Mouse (Mus musculus) lung, postnatal 4 days (tissue): ENCODE data around the gene Nek7.

Source experiments
- DNase-seq, 2 experiments: peaks; one replicate each; pipeline ENCODE4 v3.0.0; 2021

Gene Nek7

DNA sequence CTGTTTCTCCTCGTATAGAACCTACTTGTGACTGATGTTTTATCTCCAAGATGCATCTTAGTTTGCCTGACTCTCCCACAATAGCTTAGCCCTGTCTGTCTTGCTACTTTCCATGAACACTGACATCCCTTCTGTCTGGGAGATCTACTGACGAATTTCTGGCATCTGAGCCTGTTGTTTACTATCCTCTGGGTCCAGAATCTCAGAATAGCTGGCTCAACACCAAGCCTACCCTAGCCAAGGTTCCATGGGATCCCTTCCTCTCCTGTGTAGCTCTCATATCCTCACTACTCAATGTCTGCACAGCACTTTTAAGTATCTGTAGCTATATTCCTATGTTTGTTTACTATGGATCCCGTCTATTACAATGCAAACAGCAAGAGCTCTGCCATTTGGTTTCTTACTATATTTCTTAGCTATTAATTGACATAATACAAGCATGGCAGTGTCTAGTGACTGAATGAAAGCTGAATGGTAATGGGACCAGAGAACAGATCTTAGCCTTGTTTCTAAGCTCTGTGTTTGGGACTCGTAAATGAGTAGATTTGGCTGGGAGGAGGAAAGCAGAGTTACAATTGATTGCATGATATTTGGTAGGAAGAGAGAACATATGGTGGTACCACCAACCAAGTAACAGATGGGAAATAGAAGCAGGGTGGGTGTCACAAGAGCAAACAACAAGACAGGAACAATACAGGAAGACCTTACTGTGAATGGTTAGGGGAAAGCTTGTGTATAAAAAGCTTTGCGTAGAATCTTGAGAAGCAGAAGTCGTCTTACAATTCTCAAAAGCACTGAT, 51.3 kb downstream of the Nek7 start:
- no peak for DNase-seq

DNA sequence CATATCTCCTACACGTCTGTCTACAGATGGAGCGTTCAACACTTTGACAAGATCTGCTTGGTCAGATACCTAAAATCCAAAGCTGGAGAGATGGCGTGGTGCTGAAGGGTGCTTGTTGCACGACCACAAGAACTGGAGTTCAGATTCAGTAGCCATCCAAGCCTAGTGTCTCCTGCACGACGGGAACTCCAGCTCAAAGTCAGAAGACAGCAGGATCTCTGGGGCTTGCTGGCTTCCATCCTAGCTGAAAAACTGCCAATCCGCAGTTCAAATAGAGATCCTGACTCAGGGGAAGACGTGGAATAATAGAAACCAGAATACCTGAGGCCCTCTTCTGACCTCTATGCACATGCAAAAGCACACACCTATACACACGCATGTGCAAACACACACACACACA, 52.0 kb downstream of the Nek7 start:
- no peak for DNase-seq

DNA sequence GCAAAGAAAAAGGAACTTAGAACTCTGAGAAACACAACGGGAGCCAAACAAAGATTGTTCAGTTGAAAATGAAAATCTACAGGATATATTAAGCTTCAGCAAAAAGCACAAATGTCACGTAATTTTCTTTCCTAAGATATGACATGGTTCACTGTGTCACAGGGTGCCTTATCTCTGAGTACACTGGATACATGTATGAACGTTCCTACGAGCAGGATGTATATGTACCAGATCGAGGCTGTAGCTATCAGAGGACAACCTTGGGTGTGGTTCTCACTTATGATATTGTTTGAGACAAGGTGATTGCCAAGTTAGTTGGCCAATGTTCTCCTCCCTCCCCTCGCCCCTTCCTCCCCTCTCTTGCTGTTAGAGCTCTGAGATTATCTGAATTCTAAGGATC, 55.3 kb downstream of the Nek7 start:
- no peak for DNase-seq

DNA sequence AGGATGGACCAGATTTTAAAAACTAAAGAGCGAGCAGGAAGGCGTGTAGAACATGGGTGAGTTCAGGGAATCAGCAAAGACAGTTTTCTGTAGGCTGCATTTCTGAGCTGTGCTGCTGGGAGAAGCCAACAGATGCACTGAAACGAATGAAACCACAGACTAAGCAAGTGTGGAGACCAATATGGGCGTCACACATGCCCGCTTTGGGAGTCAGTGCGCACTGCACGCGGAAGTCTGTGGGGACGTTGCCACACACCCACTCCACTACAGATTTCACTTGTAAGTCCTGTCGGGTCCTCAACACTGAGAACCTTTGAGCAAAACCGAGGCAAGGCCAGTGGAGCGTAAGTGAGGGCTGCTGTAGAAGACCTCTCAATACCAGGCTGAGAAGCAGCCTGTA, 59.2 kb downstream of the Nek7 start:
- DNase-seq, result no peak

DNA sequence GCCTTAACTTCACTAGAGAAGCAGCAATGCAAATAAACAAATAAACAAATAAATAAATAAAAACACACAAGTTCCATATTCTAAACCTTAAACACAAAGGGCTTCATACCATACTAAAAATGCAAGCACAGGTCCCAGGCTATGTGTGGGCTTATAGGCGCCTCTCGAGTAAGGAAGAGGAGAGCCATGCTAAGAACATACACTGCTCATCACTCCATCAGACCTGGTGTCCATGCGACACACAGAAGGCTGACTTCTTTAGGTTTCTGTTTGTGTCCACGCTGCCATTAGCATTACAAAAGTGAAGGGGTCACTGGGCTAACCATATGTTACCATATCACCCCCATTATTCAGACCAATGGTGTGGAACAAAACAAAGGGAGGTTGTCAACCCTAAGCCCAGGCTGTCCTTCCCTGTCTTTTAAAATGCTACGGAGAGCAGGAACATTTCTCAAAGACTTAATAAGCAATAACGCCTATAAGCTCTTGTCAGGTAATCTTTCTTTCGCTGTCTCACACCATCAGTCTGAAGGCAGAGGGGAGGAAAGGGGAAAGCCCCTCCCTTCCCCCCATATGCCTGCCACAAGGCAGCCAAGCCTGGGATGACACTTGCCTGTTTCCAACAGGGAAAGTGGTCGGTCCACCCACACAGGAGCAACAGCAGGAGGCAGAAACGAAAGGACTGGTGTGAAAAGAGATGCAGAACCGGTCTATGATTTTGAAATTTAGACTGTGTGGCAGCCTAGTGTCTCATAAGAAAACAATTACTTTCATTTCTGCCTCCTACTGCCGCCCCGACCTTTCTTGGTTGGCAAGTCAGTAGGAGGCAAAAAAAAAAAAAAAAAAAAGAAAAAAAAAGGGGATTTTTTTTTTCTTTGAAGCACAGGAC, 60.5 kb downstream of the Nek7 start:
- DNase-seq, result no peak

DNA sequence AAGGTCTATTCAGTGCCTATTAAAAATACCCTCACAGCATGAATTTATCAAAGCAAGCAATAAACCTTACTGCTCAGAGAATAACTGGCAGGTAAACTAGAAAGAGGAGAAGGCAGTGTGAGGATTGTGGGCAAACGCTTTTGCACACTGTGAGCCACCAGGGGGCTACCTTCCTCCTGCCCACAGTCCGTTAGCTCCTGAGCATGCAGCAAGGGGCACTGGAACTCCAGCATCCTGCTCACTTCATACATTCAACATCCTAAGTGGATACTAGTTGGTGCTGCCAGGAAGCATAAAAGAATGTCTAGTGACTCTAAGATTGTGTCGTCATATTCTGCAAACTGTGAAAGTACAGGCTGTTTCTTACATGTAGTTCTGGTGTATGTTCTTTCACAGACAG, 61.6 kb downstream of the Nek7 start:
- no peak for DNase-seq

DNA sequence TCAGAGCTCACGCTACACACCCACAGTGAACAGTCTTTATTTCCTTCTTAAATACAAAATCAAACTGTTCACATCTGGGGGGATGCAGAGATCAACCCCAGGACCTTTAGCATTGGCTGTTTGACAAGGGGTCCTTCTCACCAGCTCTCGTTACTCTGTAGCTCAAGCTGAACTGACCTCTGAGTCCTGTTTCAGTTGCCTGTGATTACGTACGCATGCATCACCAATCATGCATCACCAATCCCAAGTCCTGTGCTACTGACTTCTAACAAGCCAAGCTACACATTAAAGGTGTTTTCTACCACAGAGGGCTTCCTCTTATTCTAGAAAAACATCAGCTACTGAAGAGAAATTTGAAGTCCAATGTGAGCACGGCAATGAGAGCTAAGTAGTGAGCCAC, 65.0 kb downstream of the Nek7 start:
- DNase-seq, result no peak

DNA sequence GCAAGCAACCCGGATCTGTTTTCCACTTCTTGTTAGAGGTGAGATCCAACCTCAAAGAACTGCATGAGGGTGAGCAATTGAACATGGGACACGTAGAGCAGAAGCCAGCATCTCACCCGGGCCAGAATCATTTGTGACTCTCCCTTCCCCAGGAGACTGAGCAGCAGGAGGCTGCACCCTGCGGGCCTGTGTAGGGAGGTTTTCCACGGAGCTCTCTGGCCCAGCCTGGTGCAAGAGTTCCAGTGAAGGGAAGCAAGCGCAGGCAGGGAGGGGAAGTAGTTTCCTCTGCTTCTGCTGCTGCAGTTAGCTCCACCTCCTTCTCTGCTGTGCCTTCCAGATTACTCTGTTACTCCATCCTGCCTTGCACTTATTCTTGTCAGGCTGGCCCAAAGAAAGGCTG, 69.8 kb downstream of the Nek7 start:
- DNase-seq, result peak; percentile 35 to 46

DNA sequence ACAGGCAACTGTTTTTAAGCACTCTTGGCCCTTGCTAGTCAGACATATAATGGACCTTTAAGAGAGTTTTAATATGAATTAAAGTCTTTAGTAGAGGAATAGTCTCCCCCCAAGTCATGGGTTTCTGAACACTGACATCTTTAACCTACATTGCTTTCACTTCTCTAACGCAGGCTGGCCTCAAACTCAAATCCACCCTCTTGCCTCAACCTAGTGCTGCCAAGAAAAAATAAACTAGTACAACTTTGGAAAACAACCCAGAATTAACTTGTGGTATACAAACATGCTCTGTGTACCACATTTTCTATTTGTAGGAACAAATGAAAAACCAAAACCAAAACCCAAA, 77.8 kb downstream of the Nek7 start:
- DNase-seq, result no peak

DNA sequence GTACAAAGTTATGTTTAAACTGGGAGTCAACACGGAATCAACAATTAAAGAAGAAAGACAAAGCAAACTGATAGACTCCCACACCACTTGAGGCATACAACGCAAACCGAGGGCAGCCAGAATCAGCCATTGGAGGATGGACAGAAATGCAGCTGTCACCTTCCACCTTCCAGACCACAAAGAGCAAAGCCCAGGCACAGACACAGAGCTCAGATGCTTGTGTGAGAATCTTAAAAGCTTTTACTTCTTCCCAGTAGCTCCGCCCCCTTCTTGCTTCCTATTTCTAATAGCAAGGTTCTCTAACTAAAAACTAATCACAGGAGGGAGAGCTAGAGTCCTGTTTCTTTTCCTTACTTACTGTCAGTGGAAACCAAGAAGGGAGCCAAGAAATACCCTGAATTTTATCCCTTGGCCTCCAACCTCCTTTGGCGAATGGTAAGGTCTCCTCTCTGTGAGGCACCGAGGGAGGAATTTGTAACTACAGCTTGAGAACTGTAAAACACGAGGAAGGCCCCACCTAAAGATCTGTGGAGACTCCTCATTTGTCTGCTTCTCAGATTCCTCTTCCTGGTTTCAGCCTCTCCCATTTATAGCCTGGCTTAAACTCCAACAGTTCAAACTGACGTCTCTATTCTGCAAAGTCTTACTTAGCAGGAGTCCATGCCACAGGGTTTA, 78.3 kb downstream of the Nek7 start:
- no peak for DNase-seq

DNA sequence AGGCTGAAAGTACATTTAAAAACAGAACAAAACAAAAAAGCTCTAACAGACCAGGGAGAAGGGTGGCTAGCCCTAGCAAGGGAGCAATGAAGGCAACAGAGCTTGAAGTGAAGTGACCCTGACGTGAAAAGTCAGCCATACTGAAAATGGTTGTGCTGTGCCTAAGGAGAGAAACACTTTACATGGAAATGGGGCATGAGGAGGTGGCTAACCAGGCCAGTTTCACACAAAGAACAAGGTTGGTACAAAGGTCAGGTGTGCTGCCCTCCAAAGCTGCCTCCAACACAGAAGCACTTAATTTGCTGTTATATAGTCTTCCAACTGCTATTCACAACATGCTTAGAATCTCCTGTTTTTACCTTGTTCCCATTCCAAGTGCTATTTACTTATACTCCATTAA, 80.2 kb downstream of the Nek7 start:
- DNase-seq, result no peak

DNA sequence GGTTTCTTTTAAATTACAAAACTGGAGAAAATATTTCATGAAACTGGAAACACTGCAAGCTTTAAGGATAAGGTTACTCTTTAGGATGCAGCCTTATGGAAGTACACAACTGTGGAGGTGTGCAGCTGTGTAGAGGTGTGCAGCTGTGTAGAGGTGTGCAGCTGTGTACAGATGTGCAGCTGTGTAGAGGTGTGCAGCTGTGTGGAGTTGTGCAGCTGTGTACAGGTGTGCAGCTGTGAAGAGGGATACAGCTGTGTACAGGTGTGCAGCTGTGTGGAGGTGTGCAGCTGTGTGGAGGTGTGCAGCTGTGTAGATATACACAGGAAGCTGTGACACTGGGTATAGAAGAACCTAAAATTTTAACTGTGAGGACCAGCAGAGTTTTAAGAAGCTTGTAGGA, 81.7 kb downstream of the Nek7 start:
- DNase-seq, result no peak

DNA sequence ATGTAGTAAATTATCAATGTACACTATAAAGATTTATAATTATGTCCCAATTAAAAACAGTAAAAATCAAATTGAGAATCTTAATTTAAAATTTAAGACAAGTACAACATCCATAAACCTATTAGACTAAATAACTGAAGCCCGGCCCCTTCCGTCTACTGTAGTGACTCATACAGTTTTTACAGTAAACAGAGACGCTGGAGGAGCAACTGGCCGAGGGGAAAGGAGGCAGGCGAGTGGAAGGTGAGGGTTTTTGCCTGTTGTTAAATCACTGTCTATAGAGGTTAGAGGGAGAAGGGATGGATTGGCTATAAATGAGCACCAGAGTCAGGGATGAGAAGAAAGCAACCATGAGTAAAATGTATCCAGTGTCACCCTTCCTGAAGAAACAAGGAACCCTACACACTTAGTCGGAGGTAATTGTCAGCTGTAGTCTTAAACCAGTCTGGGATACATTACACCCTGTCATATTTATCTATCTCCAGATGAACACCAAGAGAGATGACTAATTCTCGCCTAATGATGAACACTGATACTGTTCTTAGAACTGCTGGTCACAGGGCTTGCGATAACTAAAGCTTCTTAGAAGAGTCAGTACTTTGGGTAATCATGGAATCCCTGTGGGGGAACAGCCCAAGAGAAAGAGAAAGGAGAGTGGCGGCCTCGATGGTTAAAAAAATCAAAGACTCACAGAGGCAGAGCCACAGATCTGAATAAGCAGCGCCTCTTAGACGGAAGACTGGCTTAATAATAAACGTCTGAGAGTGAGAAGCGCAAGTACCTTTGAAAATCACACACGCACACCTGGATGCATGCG, 84.0 kb downstream of the Nek7 start:
- DNase-seq, result no peak

DNA sequence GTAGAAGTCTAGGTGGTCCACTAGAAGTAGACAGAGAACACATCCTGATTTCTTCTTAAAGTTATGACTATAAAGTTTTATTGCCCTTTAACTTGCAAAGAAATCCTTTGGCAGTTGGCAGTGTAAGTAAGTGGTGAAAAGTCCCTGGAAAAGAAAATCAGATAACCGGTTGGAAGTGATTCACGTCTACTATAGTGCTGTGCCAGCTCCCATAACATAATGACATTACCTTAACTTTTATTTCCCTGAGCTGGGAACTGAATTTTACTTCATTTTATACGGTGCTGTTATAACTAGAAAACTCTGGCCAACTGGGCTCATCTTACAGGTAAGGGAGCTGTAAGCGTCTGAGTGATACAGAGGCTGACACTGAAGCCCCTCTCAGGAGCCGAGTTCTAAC, 89.3 kb downstream of the Nek7 start:
- DNase-seq, result no peak

DNA sequence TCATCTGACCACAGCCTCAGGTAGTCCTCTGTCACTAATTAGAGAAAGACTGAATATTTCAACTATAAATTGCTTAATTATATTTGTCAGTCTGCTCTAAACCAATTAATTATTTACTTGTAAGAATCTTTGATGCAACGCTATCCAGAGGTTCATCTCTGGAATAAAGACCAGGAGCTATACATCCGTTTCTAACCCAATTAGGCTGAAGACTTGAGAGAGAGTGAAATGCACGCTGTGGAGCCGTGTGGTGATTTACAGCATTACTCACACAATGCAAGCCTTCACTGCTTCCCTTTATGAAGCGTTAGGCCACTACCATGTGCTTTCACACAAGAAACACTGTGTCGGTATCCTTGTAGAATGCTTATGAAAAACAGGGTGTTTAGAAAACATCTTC, 96.0 kb downstream of the Nek7 start:
- no peak for DNase-seq

DNA sequence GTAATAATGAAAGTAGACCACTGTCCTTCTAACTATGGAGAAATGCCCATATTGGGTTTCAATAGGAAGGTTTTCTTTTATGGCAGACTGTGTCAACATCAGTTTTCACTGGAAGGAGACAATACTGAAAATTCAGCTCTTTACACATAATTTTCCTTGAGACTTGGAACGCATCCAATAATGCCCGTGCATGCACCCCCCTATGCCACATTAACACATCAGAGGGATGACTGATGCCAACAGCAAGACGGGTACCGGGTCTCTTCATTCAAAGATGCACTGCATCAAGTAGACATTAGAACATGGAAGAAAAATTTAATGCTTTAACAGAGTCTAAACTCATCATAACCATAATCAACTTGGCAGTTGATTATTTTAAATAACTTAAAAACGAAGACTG, 101.7 kb downstream of the Nek7 start:
- DNase-seq, result no peak

DNA sequence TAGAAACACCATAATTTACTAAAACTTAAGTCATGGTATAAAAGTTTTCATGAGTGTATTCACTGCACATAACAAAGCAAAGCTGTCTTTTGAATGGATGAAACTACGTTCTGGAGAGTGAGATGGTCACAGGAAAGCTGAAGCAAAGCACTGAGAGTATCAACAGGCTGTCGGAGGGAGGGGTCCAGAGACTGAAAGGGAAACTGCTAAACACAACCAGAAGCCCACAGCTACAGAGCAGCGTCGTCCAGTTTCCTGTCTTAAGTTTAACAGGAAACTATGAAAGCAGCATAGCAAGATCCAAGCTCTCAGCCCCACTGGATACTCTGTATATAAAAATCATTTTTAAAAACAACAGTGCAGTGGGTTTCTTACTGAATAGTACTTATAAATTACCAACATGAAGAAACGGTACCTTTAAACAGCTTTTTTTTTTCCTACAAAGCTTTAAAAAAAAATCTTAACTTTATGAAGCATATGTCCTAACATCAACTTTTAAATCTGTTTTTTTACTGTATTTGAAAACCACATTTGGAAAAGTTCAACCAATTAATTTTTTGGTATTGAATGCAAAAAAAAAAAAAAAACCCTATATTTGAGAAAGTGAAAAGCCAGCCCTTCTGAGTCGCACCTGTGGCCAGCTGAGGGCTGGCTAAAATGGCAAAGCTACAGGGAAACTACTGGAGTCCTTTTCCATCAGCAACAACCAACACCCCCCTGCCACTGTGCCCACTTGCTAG, 102.4 kb downstream of the Nek7 start:
- no peak for DNase-seq

DNA sequence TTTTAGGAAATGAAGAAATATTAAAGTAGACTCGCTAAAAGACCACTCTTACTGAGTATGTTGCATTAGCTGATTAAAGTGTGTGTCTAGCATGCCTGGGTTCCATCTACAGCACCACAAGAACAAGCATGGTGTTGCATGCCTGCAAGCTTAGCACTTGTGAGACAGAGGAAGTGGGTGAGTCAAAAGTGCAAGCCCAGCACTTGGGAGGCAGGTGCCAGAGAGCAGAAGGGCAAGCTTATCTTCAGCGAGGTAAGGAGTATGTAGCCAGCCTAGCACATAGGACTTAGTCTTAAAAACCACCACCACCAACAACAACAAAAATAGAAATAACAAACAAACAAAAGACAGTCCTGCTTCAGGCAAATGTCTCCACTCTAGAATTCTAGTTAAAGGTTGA, 103.0 kb downstream of the Nek7 start:
- DNase-seq, result no peak

DNA sequence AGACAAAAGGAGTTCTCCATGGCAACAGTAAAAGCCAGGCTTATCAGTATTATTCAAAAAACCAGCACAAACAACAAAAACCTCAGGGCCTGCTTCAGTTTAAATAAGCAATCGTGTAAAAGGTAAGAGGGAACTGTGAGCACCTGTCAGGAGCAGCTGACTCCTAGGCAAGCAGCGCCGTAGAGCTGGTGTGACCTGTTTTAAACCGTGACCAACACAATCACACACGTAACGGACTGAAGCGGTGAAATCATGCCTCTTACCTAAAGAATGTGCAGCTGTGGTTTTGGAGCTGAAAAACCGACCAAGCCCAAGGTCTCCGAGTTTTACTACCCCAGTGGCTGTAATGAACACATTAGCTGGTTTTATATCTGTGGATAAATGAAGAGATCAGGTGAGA, 104.6 kb downstream of the Nek7 start:
- no peak for DNase-seq

DNA sequence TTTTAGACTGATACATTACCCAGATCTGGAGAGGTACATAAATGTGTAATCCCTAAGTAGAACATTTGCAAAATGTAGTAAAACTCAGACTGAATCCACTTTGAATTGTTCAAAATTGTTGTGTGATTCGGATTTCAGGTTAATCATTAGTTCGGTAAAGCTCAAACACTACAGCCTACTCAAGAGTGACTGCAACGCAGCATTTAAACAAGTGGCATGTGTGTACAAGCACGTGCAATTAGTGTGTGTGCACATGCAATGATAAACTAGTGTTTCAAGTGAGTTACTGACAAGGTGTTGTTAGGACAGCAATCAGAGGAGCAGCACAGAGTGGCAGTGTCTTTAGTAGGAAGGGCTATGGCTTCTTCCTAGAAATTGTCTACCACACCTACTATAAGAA, 106.0 kb downstream of the Nek7 start:
- no peak for DNase-seq

DNA sequence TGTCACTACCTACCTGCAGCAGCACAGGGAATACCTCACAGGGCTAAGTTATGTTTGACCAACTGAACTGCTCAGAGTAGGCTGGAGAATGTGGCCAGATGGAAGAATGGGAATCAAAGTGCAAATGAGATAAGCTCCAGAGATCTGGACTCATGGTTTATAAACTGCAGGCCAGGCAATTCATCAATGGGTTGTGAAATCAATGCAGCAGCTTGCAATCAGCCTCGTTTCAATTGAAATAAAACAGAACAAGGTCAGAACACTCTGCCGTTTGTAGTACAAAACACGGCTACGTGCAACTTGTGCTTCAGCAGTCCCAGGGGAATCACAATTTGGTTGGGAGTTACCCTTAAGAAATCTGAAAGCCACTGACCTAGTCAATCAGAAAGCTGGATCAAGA, 109.4 kb downstream of the Nek7 start:
- DNase-seq, result no peak

DNA sequence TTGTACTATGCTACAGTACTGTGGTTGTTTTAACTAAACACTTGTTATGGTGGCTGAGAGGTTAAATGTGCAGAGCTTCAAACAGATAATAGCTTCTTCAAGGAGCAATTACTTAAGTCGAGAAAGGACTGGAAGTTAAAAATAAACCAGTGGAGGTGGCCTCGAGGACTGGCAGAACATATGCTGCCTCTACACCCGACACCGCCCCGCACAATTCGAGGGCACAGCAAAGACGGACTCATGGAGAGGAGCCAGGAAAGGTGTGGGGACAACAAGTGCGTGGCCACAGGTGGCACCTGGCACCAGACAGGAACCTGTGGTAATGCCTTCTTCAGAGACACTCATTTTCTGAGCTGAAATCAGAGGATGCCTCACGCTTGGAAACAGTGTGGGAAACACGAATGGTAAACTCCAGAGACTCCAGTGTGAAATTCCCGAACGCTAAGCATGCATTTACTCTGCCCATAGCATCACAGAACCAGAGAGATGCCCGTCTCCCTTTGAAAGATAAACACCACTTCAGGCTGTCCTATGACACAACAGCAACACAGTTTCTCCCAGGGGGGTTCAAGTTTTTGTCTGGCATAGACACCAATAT, 112.4 kb downstream of the Nek7 start:
- DNase-seq, result no peak
